Mouse (Mus musculus): ENCODE results near the gene Oas1e. TPM values are rescaled to one million over a fixed set of nuclear protein-coding genes. Genes with fewer than 3 reads are reported as not detected.
A peak's percentile ranks its signal among the peaks of the same experiment; 100 is the strongest.

Gene Oas1e
- total and polyA plus RNA-seq, 3 experiments: not detected

DNA sequence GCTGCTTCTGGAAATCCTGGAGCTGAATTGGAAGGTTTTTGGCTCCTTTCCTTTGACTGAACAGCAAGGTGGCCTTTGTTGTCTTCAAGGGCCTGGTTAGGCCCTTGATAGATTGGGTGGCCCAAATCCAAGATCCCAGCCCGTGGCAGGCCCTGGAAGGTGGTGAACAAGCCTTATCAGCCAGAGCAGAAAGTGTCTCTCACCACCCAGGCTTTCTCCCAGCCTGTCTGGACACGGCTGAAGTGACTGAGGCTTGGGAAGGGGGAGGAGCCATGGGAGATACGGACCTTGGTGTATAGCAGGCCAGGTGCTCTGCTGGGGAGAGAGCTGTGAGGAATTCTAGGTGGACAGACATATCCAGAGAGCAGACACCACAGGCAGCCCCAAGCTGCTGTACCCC is 25.9 kb downstream of the Oas1e start:
- Histone ChIP-seq H3K9ac (ENCODE audit: insufficient read depth, low read depth) (no peak overlapping the region), H3K4me1 (ENCODE audit: control insufficient read depth in 1 of 2, insufficient read depth in 2 of 2) (no peaks in the 10 kb centered on the region), H3K79me2 (replicated peaks; ENCODE audit: control insufficient read depth, extremely low read depth, insufficient read depth, poor library complexity, severe bottlenecking) (no peaks in the 10 kb centered on the region), H3K27me3 (replicated peaks) (peaks cover 46% of the 10 kb centered on the region), H3K4me2 (ENCODE audit: insufficient read depth, low read depth, poor library complexity, severe bottlenecking) (no peak overlapping the region), H3K9me3 (replicated peaks; ENCODE audit: low read length) (peaks cover 16% of the 10 kb centered on the region), H3K27ac (ENCODE audit: insufficient read depth, low read depth) (no peak overlapping the region), H3K36me3 (replicated peaks in 1 of 2; ENCODE audit: control insufficient read depth in 1 of 2, insufficient read depth in 1 of 2, low read length in 1 of 2) (no peaks in the 10 kb centered on the region), H3K4me3 (replicated peaks in 1 of 3; ENCODE audit: low read depth in 2 of 3, low read length in 2 of 3, poor library complexity in 1 of 3) (no peak overlapping the region)
- no peak for TF ChIP-seq MEF2A (IDR thresholded peaks at IDR 0.05; ENCODE audit: borderline replicate concordance, low read depth, low read length)
- no peak for TF ChIP-seq IRF4 (IDR thresholded peaks at IDR 0.05; ENCODE audit: low read depth, low read length)
- TF ChIP-seq TBP (conservative IDR thresholded peaks at IDR 0.05; ENCODE audit: low read depth, low read length): no peak
- dilution Hi-C loops (cut with MboI; ENCODE audit: extremely low pct_ligation_motif_present, extremely low pct_unique_long_range_greater_than_20kb, low sequenced_read_pairs): no loop called here
- in situ Hi-C loops (cut with MboI; ENCODE audit: low pct_ligation_motif_present, low pct_unique_long_range_greater_than_20kb, low sequenced_read_pairs): no loop called here
- no peak for DNase-seq (ENCODE audit: extremely low read depth)

GRCm38 (mm10) chr5:120765010-120765409 is 30.3 kb downstream of the Oas1e start:
- H3K27ac ChIP-seq (ENCODE audit: insufficient read depth, low read depth): no peak overlapping the region
- DNase-seq (ENCODE audit: extremely low read depth): no peak
- peaks cover 26% of the 10 kb centered on the region for H3K27me3 ChIP-seq (replicated peaks)
- peaks cover 0 to 6% of the 10 kb centered on the region in 2 experiments; a peak in 1 of 4 replicates for H3K4me1 ChIP-seq (ENCODE audit: control insufficient read depth in 1 of 2, insufficient read depth in 2 of 2)
- no peak overlapping the region for H3K9ac ChIP-seq (ENCODE audit: insufficient read depth, low read depth)
- peaks cover 10% of the 10 kb centered on the region for H3K9me3 ChIP-seq (replicated peaks; ENCODE audit: low read length)
- H3K79me2 ChIP-seq (replicated peaks; ENCODE audit: control insufficient read depth, extremely low read depth, insufficient read depth, poor library complexity, severe bottlenecking): no peaks in the 10 kb centered on the region
- TF ChIP-seq MAX (IDR thresholded peaks at IDR 0.05; ENCODE audit: low read length) (no peak), RAD21 (IDR thresholded peaks at IDR 0.05; ENCODE audit: low read depth, low read length) (peak; percentile 3; the same call in 1 of the 2 replicates), CTCF (conservative IDR thresholded peaks at IDR 0.05 in 1 of 2, IDR thresholded peaks at IDR 0.05 in 1 of 2; ENCODE audit: low read depth in 2 of 2, low read length in 2 of 2) (peak in 1 of 2 experiments; percentile 25; a peak in 1 of 4 replicates)
- no peak overlapping the region for H3K4me2 ChIP-seq (ENCODE audit: insufficient read depth, low read depth, poor library complexity, severe bottlenecking)
- H3K4me3 ChIP-seq (replicated peaks in 1 of 3; ENCODE audit: low read depth in 2 of 3, low read length in 2 of 3, poor library complexity in 1 of 3): no peak overlapping the region
- dilution Hi-C loops (cut with MboI; ENCODE audit: extremely low pct_ligation_motif_present, extremely low pct_unique_long_range_greater_than_20kb, low sequenced_read_pairs): no loop called here
- in situ Hi-C loops (cut with MboI; ENCODE audit: low pct_ligation_motif_present, low pct_unique_long_range_greater_than_20kb, low sequenced_read_pairs): no loop called here
- no peaks in the 10 kb centered on the region for H3K36me3 ChIP-seq (replicated peaks in 1 of 2; ENCODE audit: control insufficient read depth in 1 of 2, insufficient read depth in 1 of 2, low read length in 1 of 2)

DNA sequence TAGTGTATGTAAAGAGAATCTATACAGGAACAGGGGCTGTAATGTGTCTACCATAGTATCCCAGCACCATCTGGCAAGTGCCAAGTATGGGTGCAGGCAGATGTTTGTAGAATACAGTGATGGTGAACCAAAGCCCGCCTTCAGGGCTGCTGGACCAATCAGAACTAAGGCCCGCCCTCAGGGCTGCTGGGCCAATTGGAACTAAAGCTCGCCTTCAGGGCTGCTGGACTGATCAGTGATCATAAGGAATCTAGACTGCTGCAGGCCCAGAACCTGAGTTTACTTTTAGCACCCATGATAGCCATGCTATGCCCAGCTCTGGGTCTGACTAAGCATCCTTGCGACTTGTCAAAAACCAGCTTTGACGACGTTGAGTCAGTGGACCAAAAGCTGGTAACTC is 33.4 kb downstream of the Oas1e start:
- Histone ChIP-seq H3K4me2 (ENCODE audit: insufficient read depth, low read depth, poor library complexity, severe bottlenecking) (no peak overlapping the region), H3K9me3 (replicated peaks; ENCODE audit: low read length) (peaks cover 7% of the 10 kb centered on the region), H3K36me3 (replicated peaks in 1 of 2; ENCODE audit: control insufficient read depth in 1 of 2, insufficient read depth in 1 of 2, low read length in 1 of 2) (no peaks in the 10 kb centered on the region), H3K4me3 (replicated peaks in 1 of 3; ENCODE audit: low read depth in 2 of 3, low read length in 2 of 3, poor library complexity in 1 of 3) (no peak overlapping the region), H3K79me2 (replicated peaks; ENCODE audit: control insufficient read depth, extremely low read depth, insufficient read depth, poor library complexity, severe bottlenecking) (no peaks in the 10 kb centered on the region), H3K9ac (ENCODE audit: insufficient read depth, low read depth) (no peak overlapping the region), H3K27ac (ENCODE audit: insufficient read depth, low read depth) (no peak overlapping the region), H3K4me1 (ENCODE audit: control insufficient read depth in 1 of 2, insufficient read depth in 2 of 2) (peaks cover 5 to 6% of the 10 kb centered on the region in 2 experiments; a peak in 2 of 4 replicates), H3K27me3 (replicated peaks) (peaks cover 27% of the 10 kb centered on the region)
- peak; percentile 34 for DNase-seq (ENCODE audit: extremely low read depth)
- TF ChIP-seq JUND (conservative IDR thresholded peaks at IDR 0.05; ENCODE audit: low read depth, low read length): no peak
- in situ Hi-C loops (cut with MboI; ENCODE audit: low pct_ligation_motif_present, low pct_unique_long_range_greater_than_20kb, low sequenced_read_pairs): no loop called here
- dilution Hi-C loops (cut with MboI; ENCODE audit: extremely low pct_ligation_motif_present, extremely low pct_unique_long_range_greater_than_20kb, low sequenced_read_pairs): no loop called here

DNA sequence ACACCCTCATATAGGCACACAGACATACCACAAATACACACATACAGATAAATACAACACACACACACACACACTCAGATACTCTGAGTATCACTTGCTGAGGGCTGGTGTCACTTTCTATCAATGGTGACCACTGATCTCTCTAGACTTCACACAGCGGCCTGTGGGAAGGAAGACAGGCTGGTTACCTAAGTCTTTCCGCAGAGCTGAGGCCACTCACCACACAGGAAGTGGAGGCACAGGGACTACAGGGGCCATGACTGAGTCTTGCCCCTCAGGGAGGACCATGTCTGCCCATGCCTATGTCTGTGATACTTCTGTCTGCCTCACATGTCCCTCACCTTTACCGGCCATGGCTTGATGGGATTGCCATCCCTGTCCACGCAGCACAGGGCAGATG is 41.1 kb downstream of the Oas1e start:
- TF ChIP-seq USF2 (conservative IDR thresholded peaks at IDR 0.05; ENCODE audit: low read depth, low read length) (no peak), RCOR1 (conservative IDR thresholded peaks at IDR 0.05; ENCODE audit: low read depth, low read length) (no peak), TCF12 (IDR thresholded peaks at IDR 0.05; ENCODE audit: low read depth, low read length) (no peak), JUND (conservative IDR thresholded peaks at IDR 0.05; ENCODE audit: low read depth, low read length) (no peak), BHLHE40 (IDR thresholded peaks at IDR 0.05; ENCODE audit: low read depth, low read length) (no peak), MXI1 (IDR thresholded peaks at IDR 0.05; ENCODE audit: low read depth, low read length) (no peak), POLR2A (IDR thresholded peaks at IDR 0.05; ENCODE audit: low read depth, low read length) (no peak), NELFE (IDR thresholded peaks at IDR 0.05; ENCODE audit: low read depth, low read length) (no peak), ZKSCAN1 (IDR thresholded peaks at IDR 0.05; ENCODE audit: borderline replicate concordance, low read depth, low read length) (no peak), POLR2AphosphoS2 (IDR thresholded peaks at IDR 0.05; ENCODE audit: low read depth, low read length) (no peak), PAX5 (IDR thresholded peaks at IDR 0.05; ENCODE audit: low read length) (no peak), GABPA (IDR thresholded peaks at IDR 0.05; ENCODE audit: insufficient replicate concordance, low read depth, low read length) (no peak), JUN (IDR thresholded peaks at IDR 0.05; ENCODE audit: insufficient read depth, low read depth, low read length) (no peak), ELF1 (IDR thresholded peaks at IDR 0.05; ENCODE audit: low read depth, low read length) (no peak)
- dilution Hi-C loops (cut with MboI; ENCODE audit: extremely low pct_ligation_motif_present, extremely low pct_unique_long_range_greater_than_20kb, low sequenced_read_pairs) (no loop called here), in situ Hi-C loops (cut with MboI; ENCODE audit: low pct_ligation_motif_present, low pct_unique_long_range_greater_than_20kb, low sequenced_read_pairs) (no loop called here)
- Histone ChIP-seq H3K9ac (ENCODE audit: insufficient read depth, low read depth) (no peak overlapping the region), H3K4me1 (ENCODE audit: control insufficient read depth in 1 of 2, insufficient read depth in 2 of 2) (peaks cover 4 to 11% of the 10 kb centered on the region in 2 experiments; a peak in 3 of 4 replicates), H3K27me3 (replicated peaks) (peaks cover 33% of the 10 kb centered on the region), H3K36me3 (replicated peaks in 1 of 2; ENCODE audit: control insufficient read depth in 1 of 2, insufficient read depth in 1 of 2, low read length in 1 of 2) (no peaks in the 10 kb centered on the region), H3K4me2 (ENCODE audit: insufficient read depth, low read depth, poor library complexity, severe bottlenecking) (no peak overlapping the region), H3K27ac (ENCODE audit: insufficient read depth, low read depth) (no peak overlapping the region), H3K4me3 (replicated peaks in 1 of 3; ENCODE audit: low read depth in 2 of 3, low read length in 2 of 3, poor library complexity in 1 of 3) (no peak overlapping the region), H3K9me3 (replicated peaks; ENCODE audit: low read length) (peaks cover 7% of the 10 kb centered on the region), H3K79me2 (replicated peaks; ENCODE audit: control insufficient read depth, extremely low read depth, insufficient read depth, poor library complexity, severe bottlenecking) (no peaks in the 10 kb centered on the region)
- DNase-seq (ENCODE audit: extremely low read depth): no peak
